Mouse (Mus musculus) left cerebral cortex, postnatal 10 days (tissue): ENCODE results near the gene Arhgef9. TPM values are rescaled to one million over a fixed set of nuclear protein-coding genes. Genes with fewer than 3 reads are reported as not detected.

Experiments used
- DNase-seq, 2 experiments: peaks; one replicate each; pipeline ENCODE4 v3.0.0; 2021 to 2022; ENCODE audit warnings: low spot score in 2 of 2, mixed read lengths in 1 of 2; ENCODE audit errors: extremely low spot score in 1 of 2
- intact Hi-C: fragments of 180-260 bp; cut with DNase I; formaldehyde crosslinking; loops from one replicate; pipeline ENCODE4 v1.15.1; 2025
- total RNA-seq, 2 experiments: library from RNA; stranded (reverse); gene quantifications; 2 replicates each; pipeline ENCODE4 v1.2.3; 2021

Arhgef9 gene
- total RNA-seq, 2 experiments from 2014 or later, result 170 to 176 TPM

DNA sequence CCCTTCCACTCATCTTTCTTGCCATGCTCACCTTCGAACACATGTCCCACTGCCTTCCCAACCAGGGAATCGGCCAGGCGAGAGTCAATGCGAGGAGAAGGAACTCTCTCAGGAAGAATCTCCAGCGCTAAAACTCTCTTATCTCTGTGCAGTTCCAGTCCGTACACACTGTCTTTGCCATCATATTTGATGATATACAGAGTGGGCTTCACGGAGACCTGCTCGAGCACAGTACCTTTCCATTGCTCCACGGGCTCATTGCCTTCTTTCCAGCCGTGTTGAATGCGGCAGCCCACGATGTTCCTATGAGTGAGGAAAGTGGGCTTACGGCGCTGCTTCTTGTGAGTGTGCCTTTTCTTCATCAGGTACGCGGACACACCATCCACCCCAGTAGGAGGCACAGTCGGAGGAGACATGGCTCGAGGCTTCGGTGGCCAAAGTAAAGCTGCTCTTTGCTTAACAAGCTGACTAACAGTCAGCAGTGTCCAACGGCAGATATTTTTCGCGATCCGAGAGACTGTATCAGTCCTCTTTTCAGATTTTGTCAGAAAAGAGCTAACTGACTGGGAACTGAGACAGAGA lies 170.8 kb downstream of the Arhgef9 start:
- DNase-seq, result no peak
- intact Hi-C loops, result no loop called here

- intact Hi-C loops, result no loop called here
- no peak for DNase-seq
Measured at GRCm38 (mm10) chrX:95012033-95012432, 184.6 kb downstream of the Arhgef9 start.

Other genes starting within 250 kb of the Arhgef9 start
- gene Spin4, start 170.2 kb downstream of the Arhgef9 start, total RNA-seq, result 1 to 10 TPM in 1 of 2 experiments, under 1 TPM in 1; 0.92 to 1.2 TPM
- gene Amer1, start 248.0 kb upstream of the Arhgef9 start, total RNA-seq, result 10 to 100 TPM; 14.8 to 16.6 TPM